Mouse (Mus musculus) embryonic facial prominence, embryonic 14.5 days (tissue): ENCODE data around the gene Usb1. TPM values are rescaled to one million over a fixed set of nuclear protein-coding genes. Genes with fewer than 3 reads are reported as not detected.

ENCODE experiments used
- ATAC-seq: fragments of 200-750 bp; cut with Nextera tagmentation; 2 replicates; pipeline ENCODE4 v1.8.0; 2017; ENCODE audit warnings: low read depth, moderate number of reproducible peaks, moderate TSS enrichment
- DNase-seq: peaks from one replicate; pipeline ENCODE4 v3.0.0-alpha.2; 2015; ENCODE audit warnings: low spot score
- H3K27ac ChIP-seq: fragments of 300-500 bp; sonication (generic); replicated peaks from 2 replicates; pipeline ENCODE4 v1.5.1; 2014; ENCODE audit warnings: low read depth, mild to moderate bottlenecking, low read length, moderate library complexity
- H3K27me3 ChIP-seq: fragments of 300-500 bp; sonication (generic); replicated peaks from 2 replicates; pipeline ENCODE4 v1.6.1; 2014; ENCODE audit warnings: low read length; ENCODE audit not compliant: control insufficient read depth, insufficient read depth
- H3K36me3 ChIP-seq: fragments of 300-500 bp; sonication (generic); 2 replicates; pipeline ENCODE4 v1.6.1; 2014; ENCODE audit warnings: low read length, mixed read lengths; ENCODE audit not compliant: control insufficient read depth, insufficient read depth
- H3K4me1 ChIP-seq: fragments of 300-500 bp; sonication (generic); 2 replicates; pipeline ENCODE4 v1.6.1; 2014; ENCODE audit warnings: antibody characterized with exemption, low read length; ENCODE audit not compliant: control insufficient read depth, insufficient read depth
- H3K4me2 ChIP-seq: fragments of 300-500 bp; sonication (generic); 2 replicates; pipeline ENCODE4 v1.6.1; 2014; ENCODE audit warnings: low read depth, mild to moderate bottlenecking, low read length, moderate library complexity, mixed read lengths
- H3K4me3 ChIP-seq: fragments of 300-500 bp; sonication (generic); 2 replicates; pipeline ENCODE4 v1.5.1; 2014; ENCODE audit warnings: low read depth, mild to moderate bottlenecking, low read length
- H3K9ac ChIP-seq: fragments of 300-500 bp; sonication (generic); 2 replicates; pipeline ENCODE4 v1.6.1; 2014; ENCODE audit warnings: low read depth, mild to moderate bottlenecking, low read length, moderate library complexity, mixed read lengths
- H3K9me3 ChIP-seq: fragments of 300-500 bp; sonication (generic); 2 replicates; pipeline ENCODE4 v1.6.1; 2016; ENCODE audit warnings: low read length; ENCODE audit not compliant: control insufficient read depth
- WGBS: fragments of 180-500 bp; shearing (Covaris S2); extraction: QIAGEN DNeasy Blood & Tissue Kit; methylation state at CpG from one replicate; pipeline ENCODE4 v1.1.7; 2014; 5-methylcytosine and 5-hydroxymethylcytosine counted together
- polyA plus RNA-seq: library from polyadenylated mRNA; unstranded; fragments of >200 nt; fragmentation: Nextera tagmentation; extraction: Ambion mirVana; gene quantifications from 2 replicates; pipeline ENCODE4 v1.2.1, GENCODE M21; 2014

Gene Usb1
- polyA plus RNA-seq, 1 experiment from 2014 or later, result 36.3 TPM

DNA sequence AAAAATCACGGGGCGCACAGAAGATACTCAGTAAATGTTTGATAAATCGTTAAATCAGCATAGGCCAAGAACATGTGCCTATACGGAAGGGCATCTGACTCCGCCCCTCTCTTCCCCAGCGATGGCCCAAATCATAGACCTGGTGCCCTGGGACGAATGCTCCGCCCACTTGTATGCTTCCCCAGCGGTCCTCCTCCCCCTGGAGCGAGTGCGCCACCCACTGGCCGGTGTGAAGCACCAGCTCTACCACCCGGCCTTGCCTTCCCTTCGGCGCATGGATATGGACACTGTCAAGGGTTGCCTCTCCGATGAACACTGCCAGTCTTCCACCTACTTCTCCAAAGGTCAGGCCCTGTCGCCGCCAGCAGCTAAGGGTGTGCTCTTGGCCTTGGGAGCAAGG lies 19.2 kb upstream of the Usb1 start:
- Histone ChIP-seq H3K4me1 (no peaks in the 10 kb centered on the region), H3K4me2 (no peak overlapping the region), H3K9me3 (no peaks in the 10 kb centered on the region), H3K36me3 (no peaks in the 10 kb centered on the region), H3K4me3 (no peak overlapping the region), H3K9ac (no peak overlapping the region), H3K27ac (no peak overlapping the region), H3K27me3 (no peaks in the 10 kb centered on the region)
- DNase-seq (no peak), ATAC-seq (no peak)
- 71% methylated on average over 18 of the region's 18 CpGs for WGBS

- Histone ChIP-seq H3K36me3 (no peaks in the 10 kb centered on the region), H3K9ac (no peak overlapping the region), H3K27me3 (no peaks in the 10 kb centered on the region), H3K4me3 (no peak overlapping the region), H3K4me1 (no peaks in the 10 kb centered on the region), H3K9me3 (no peaks in the 10 kb centered on the region), H3K4me2 (no peak overlapping the region), H3K27ac (no peak overlapping the region)
- whole genome bisulfite sequencing, result 85% methylated on average over 6 of the region's 6 CpGs
- ATAC-seq, result no peak
- no peak for DNase-seq
These were observed 18.2 kb upstream of the Usb1 start for GRCm38 (mm10) chr8:95313857-95314256.

GRCm38 (mm10) chr8:95314707-95315106 lies 17.4 kb upstream of the Usb1 start:
- Histone ChIP-seq H3K36me3 (no peaks in the 10 kb centered on the region), H3K4me3 (no peak overlapping the region), H3K4me1 (no peaks in the 10 kb centered on the region), H3K27ac (no peak overlapping the region), H3K9me3 (no peaks in the 10 kb centered on the region), H3K4me2 (no peak overlapping the region), H3K9ac (no peak overlapping the region), H3K27me3 (no peaks in the 10 kb centered on the region)
- 77% methylated on average over 2 of the region's 2 CpGs for WGBS
- no peak for ATAC-seq
- DNase-seq, result no peak

DNA sequence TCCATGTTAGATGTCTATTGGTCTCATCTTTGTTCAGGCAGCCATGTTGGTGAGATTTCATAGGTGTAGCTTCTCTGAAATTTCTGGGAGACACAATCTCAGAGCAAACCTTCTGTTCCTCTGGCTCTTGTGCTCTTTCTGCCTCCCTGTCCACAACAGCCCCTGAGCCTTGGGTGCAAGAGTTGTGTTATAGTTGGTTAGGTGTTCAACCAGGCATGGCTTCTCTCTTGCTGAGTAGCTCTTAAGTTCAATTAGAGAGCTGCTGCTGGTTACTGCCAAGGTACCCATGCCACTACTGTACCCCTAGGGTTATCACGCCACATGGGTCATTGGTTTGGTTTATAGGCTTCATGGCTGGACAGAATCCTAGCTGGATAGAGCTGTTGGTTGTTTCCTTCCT lies 16.7 kb upstream of the Usb1 start:
- Histone ChIP-seq H3K4me1 (peaks cover 3% of the 10 kb centered on the region; the same call in 1 of the 2 replicates), H3K36me3 (no peaks in the 10 kb centered on the region), H3K4me2 (no peak overlapping the region), H3K27me3 (no peaks in the 10 kb centered on the region), H3K9ac (no peak overlapping the region), H3K4me3 (no peak overlapping the region), H3K9me3 (no peaks in the 10 kb centered on the region), H3K27ac (no peak overlapping the region)
- 100% methylated on average over 1 of the region's 1 CpGs for WGBS
- DNase-seq (no peak), ATAC-seq (no peak)

- WGBS, result 4% methylated on average over 26 of the region's 41 CpGs
- peak; percentile 80 for DNase-seq
- ATAC-seq, result peak; percentile 86
These were observed 11.6 kb upstream of the Usb1 start for GRCm38 (mm10) chr8:95320224-95321139.

GRCm38 (mm10) chr8:95323201-95323600 lies 8.9 kb upstream of the Usb1 start:
- Histone ChIP-seq H3K4me3 (no peak overlapping the region), H3K4me2 (no peak overlapping the region), H3K9me3 (no peaks in the 10 kb centered on the region), H3K36me3 (peaks cover 46% of the 10 kb centered on the region), H3K4me1 (peaks cover 9% of the 10 kb centered on the region), H3K27me3 (no peaks in the 10 kb centered on the region), H3K27ac (no peak overlapping the region), H3K9ac (no peak overlapping the region)
- 78% methylated on average over 3 of the region's 3 CpGs for WGBS
- DNase-seq, result no peak
- ATAC-seq, result no peak

More at GRCm38 (mm10) chr8:95320224-95321139, 11.6 kb upstream of the Usb1 start:
- Histone ChIP-seq H3K27me3 (no peaks in the 10 kb centered on the region), H3K27ac (no peak overlapping the region), H3K9me3 (no peaks in the 10 kb centered on the region), H3K4me2 (peak overlapping the region; percentile 97), H3K4me1 (peaks cover 9% of the 10 kb centered on the region), H3K36me3 (peaks cover 18% of the 10 kb centered on the region), H3K9ac (peak overlapping the region; percentile 60), H3K4me3 (peak overlapping the region; percentile 48)

DNA sequence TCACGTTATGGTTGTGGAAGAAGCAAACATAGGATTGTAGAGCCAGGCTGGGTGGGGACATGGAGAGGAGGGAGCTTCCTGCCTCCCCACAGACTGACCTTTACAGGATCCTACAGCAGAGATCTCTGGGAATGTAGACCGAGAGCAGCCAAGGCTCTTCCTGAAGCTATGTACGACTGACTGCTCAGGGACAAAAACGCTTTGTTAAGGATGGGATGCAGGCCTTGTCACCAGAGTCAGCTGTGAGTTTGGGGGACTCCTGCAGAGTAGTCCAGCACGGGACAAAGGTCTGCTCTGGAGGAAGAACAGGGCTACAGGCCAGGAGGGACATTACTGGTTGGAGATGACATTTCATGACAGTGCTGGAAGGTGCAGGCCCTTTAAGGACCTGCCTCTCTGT lies 7.4 kb upstream of the Usb1 start:
- no peak overlapping the region for H3K4me3 ChIP-seq
- peaks cover 60% of the 10 kb centered on the region for H3K36me3 ChIP-seq
- WGBS, result 45% methylated on average over 5 of the region's 5 CpGs
- H3K27me3 ChIP-seq, result no peaks in the 10 kb centered on the region
- H3K4me2 ChIP-seq, result no peak overlapping the region
- no peak overlapping the region for H3K27ac ChIP-seq
- no peak overlapping the region for H3K9ac ChIP-seq
- DNase-seq (no peak), ATAC-seq (no peak)
- no peaks in the 10 kb centered on the region for H3K9me3 ChIP-seq
- peaks cover 9% of the 10 kb centered on the region for H3K4me1 ChIP-seq

DNA sequence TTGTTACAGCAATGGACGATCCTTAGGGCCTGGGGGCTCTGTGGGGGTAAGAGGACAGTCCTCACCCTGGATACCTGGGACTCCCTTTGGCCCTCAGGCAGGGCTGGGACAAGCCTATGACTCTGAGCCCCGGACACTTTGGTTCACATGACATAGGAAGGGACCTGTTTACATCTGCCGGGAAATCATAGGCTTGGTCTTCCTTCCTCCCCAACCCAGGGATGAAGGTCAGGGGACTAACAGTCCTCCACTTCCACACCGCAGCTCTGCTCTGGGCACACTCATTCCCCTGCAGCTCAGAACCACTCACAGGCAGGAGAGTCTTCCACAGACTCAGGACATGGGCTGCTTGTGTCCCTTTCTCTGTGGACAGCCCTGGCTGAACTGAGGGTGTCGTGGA lies 5.3 kb upstream of the Usb1 start:
- Histone ChIP-seq H3K9me3 (no peaks in the 10 kb centered on the region), H3K4me1 (peaks cover 5% of the 10 kb centered on the region), H3K36me3 (peaks cover 62% of the 10 kb centered on the region), H3K27ac (no peak overlapping the region), H3K4me2 (no peak overlapping the region), H3K4me3 (no peak overlapping the region), H3K9ac (no peak overlapping the region), H3K27me3 (no peaks in the 10 kb centered on the region)
- DNase-seq (no peak), ATAC-seq (no peak)
- WGBS, result 87% methylated on average over 4 of the region's 5 CpGs
